Mouse (Mus musculus) Muller cell, postnatal 12 days (primary cell): Measurements from ENCODE around the gene Spindoc.
A peak's percentile ranks its signal among the peaks of the same experiment; 100 is the strongest.
"Not testable (repeated sequence)": the region's sequence is repeated elsewhere in the genome, so short reads cannot be mapped to it uniquely, and the experiment has no call there.

ENCODE experiments used
- DNase-seq: peaks from one replicate; pipeline ENCODE4 v3.0.0-alpha.2; 2015; ENCODE audit errors: inconsistent ontology term

Gene Spindoc

GRCm38 (mm10) chr19:7398898-7399297 lies 16.1 kb upstream of the Spindoc start:
- DNase-seq, result not testable (repeated sequence)

GRCm38 (mm10) chr19:7396867-7397826 lies 14.4 kb upstream of the Spindoc start:
- DNase-seq, result not testable (repeated sequence)

- DNase-seq, result no peak
These were observed 5.7 kb upstream of the Spindoc start for GRCm38 (mm10) chr19:7388488-7388887.

DNA sequence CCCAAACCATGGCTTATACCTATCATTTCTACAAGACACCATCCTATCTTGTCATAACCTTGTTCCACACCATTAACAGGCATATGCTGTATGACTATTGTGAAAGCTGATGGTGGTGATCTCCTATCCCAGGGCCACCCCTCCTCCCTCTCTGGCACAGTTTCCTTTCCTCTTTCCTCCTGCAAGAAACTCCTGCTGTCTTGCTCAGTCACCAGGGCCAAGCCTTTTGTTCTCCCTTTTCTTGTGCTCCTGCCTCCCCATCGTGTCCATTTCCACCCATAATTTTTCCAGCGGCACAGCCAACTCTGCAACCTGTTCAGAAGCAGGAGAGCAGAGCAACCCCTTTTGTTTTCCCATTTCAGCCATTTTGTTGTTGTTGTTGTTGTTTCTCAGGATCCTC lies 3.2 kb upstream of the Spindoc start:
- no peak for DNase-seq

GRCm38 (mm10) chr19:7382248-7382902 lies 419 bp downstream of the Spindoc start:
- DNase-seq, result peak; percentile 86

GRCm38 (mm10) chr19:7381906-7382247 lies 917 bp downstream of the Spindoc start:
- no peak for DNase-seq

DNA sequence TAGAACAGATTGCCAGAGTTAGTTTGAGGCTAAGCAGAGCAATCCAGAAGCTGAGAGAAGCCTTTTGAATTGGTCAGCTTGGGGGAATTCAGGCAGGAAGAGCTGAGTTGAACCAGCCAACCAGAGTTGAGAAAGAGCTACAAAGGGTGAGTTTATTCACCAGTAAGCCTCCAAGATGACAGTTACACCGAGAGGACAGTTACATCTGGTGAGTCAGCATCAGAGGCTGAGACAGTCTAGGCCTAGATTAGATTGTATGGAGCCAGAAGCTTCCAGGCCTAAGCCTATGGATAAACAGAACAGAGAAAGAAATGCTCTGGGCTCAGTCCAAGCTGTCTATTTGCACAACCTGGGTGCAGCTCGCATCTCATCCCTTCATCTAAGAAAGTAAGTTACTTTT lies 5.2 kb downstream of the Spindoc start:
- no peak for DNase-seq

DNA sequence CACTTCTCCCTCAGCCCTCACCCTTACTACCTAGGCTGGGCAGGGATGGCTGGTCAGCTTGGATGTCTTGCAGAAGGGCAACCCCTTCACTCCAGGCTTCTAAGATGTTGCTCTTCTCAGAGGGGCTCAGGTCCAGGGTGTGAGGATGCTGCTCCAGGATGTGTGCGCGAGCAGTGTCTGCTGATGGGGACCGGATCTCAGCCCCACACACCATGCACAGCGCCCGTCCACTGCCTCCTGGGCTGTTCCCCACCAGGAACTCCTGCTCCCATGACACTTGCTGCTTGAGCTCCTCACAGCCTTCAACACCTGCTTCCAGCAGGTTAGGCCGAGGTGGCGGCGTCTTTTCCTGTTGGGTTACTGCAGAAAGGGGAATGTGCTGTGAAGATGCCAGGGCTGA lies 8.3 kb downstream of the Spindoc start:
- DNase-seq, result no peak

GRCm38 (mm10) chr19:7369469-7369868 lies 13.3 kb downstream of the Spindoc start:
- DNase-seq, result not testable (repeated sequence)

DNA sequence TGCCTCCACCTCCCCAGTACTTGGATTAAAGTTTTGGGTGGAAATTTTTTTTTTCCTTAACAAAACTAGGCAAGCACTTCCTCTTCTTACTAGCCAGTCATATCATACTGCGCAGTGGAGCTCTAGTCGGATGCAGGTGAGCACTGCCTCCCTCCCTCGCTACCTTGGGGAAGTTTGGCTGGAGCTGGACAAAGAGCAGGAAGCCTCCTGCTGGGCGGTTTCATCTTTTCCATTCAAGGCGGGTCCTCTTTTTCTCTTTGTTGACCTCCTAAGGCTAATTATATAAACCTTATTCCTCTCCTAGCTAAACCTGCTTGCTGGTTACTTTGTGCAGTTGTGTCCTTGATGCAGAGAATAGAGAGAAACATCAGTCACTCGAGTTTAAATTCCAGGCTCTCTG lies 29.2 kb downstream of the Spindoc start:
- no peak for DNase-seq

DNA sequence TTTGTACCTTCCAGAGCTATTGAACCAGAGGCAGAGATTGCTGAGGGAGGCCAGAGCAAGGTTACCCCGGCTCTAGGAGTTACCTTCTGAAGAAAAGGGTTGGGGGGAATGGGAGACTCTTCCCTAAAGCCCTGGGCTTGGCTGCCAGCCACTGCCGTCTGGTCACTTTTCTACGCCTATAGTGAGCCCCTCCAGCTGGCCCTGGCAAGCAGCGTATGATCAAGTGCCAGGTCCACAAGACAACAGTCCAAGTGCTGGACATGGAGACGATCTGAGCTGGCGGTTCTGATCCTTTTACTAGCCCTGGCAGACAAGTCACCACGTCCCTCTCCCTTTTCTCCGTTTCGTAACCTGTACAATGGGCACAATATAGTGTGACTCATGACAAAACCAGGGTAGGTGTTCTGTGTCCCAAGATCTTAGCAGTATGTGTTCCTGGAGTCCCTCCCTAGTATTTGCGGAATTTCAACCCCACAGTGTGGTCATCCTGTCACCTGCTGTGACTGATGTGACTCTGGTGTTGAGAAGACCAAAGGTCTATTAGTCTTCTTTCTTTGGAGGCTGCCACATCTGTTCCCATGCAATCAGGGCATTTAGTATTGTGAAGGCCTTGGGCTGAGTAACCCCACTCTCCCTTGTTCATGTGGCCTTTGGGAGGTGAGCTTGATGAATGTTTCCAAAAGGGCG lies 29.8 kb downstream of the Spindoc start:
- peak; percentile 6 for DNase-seq

GRCm38 (mm10) chr19:7349993-7350392 lies 32.8 kb downstream of the Spindoc start:
- no peak for DNase-seq

DNA sequence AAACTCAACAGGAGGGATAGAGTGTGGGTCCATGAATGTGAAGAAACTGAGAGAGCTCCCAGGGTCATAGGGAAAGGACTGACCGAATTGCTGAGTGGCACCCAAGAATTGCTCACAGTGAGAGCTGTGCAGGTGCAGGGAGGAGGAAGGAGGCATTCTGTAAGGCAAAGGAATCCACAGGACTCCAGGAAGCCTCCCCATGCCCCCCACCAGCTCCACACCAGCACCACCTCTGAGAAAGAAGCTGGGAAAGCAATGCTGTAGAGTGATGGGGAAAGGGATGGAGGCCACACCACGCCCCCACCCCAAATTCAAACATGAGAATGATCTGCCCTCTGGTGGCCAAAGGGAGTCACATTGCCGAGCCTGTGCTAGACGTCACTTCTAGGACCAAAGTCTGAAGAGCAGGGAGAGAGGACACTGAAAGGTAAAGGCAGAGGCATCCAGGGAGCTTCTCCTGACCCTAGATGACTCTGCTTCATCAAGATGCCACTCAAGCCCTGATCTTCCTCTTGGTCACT lies 37.5 kb downstream of the Spindoc start:
- peak; percentile 46 for DNase-seq

DNA sequence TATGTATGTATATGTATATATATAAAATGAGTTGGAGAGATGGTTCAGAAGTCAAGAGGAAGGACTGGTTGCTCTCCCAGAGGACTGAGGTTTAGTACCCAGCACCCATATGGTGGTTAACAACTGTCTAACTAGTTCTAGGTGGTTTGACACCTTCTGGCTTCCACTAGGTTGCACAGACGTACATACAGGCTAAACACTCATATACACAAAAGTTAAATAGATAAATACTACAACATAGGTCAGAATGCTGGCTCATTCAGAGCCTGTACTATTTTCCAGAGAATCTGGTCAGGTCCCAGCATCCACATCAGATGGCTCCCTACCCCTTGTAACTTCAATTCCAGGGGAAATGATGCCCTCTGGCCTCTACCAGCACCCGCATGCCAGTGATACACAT lies 40.1 kb downstream of the Spindoc start:
- DNase-seq, result no peak

- peak; percentile 99 for DNase-seq
These were observed 41.0 kb downstream of the Spindoc start, which contains the start of gene Mark2 for GRCm38 (mm10) chr19:7341512-7342397. Gene Mark2 (minus strand): TSS chr19:7341860.

DNA sequence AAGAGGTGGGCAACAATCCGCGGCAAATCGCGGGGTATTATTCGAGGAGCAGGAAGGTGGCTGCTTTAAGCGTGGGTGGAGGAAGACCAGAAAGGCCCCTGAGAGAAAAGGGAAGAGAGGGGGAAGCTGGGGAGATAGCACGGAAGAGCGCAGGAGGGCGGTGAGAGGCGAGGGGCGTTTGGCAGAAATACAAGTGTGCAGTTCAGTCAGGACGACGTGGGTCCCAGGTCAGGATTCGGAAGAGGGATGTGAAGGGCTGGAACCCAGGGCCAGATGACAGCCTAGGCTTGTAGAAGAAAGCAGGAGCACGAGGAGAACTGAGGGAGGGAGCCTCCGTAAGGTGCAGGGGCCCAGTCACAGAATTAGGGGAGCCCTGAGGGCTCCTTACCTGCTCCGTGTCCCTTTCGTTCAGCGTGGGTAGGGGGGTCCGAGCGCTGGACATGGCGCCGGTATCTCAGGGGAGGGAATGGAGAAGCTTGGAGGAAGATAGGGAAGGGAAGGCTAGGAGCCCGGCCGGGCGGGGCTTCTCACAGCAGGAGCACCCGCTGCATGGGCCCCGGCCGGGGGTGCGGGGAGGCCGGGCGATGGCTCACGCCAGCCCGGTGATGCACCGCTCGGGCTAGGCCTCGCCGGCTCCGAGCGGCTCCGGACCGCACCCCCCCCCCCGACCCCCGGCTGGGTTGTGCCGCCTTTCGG lies 41.9 kb downstream of the Spindoc start:
- no peak for DNase-seq

- peak; percentile 29 for DNase-seq
These were observed 42.4 kb downstream of the Spindoc start for GRCm38 (mm10) chr19:7340371-7340779.

DNA sequence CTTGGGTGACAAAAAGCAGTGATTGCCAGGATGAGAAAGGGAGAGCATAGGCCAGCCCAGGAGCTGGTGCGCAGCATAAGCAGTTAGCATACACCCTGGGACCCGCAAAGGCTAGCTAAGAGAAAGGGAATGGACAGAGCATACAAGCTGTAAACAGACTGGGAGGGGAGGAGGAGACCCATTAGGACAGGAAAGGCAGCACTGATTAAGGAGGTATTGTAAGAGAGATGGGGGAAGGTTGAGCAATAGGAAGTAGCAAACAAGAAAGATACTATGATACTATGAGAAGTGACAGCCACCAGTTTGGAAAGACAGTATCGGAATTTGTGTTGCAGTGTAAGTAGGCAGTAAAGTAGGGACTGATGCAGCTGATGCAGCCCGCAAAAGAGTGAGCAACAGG lies 42.9 kb downstream of the Spindoc start:
- DNase-seq, result no peak

DNA sequence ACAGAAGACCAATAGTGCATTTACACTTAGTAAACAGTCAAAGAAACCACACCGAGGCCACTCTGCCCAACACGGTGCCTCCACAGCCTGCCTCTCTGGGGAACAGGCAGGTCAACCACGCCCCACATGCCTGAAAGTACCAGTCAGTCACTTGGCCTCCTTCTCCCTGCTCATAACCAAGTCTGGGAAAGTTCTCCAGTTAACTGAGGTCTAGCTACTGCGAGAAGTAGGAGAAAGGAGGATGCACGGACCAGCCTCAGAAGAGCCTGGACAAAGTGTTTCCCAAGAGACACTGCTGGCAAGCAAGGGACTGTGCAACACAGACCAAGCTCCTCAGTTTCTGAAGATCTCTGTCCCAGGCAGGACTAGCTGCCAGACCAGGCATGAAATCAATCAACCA lies 43.8 kb downstream of the Spindoc start:
- peak; percentile 60 for DNase-seq

DNA sequence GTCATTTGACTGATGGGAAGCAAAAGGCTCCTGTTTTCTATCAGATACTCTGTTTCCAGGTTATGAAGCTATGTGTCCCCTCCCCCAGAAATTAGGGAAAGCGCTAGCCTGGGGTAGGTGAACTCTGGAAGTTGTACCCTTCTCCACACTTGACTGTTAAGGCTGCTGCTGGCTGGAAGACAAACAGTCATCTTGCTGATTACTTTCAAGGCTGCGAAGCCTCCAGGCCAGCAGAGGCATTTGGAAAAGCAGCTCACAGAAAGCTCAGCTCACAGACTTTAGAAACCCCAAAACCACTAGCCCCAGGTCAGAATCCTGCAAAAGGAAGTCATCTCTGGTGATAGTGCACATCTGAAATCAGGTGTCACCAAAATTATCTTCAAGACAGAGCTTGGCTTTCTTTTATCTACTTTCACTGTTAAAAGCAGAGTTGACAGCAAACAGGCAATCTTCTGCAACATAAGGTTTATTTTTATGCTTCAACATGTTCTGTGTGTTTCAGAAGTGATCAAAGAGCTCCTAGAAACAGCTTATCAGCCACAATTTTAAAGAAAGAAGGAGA lies 44.9 kb downstream of the Spindoc start:
- DNase-seq, result no peak
